Mouse (Mus musculus) adrenal gland, adult (tissue): Measurements from ENCODE around the gene Klhdc8b.

Source experiments
- DNase-seq, 2 experiments: peaks; one replicate each; pipeline ENCODE4 v3.0.0; 2022 to 2023; ENCODE audit warnings: low spot score in 1 of 2; ENCODE audit not compliant: inconsistent age in 2 of 2

Gene Klhdc8b

DNA sequence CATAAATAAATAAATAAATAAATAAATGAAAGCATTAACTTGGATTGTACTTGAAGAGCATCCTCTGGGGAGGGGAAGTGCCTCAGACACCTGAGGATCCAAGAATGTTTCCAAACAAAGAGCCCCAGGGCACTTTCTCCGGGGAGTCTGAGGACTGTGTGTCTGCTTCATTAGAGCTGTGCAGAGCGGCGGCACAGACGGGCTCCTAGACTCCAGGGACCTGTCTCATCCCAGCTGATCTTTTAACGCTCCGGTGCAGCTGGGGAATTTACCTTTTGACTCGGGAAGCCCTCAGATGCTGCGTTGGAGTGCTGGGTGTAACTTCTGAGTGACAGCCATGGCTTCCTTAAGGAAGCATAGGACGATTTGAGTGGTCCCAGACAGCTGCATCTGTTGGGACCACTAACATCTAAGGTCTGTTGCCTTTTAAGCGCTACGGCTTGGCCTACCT lies at the start of gene Klhdc8b:
Klhdc8b (minus strand) TSS at position 401 of the 451 bp plus-strand sequence.
- DNase-seq = no peak

DNA sequence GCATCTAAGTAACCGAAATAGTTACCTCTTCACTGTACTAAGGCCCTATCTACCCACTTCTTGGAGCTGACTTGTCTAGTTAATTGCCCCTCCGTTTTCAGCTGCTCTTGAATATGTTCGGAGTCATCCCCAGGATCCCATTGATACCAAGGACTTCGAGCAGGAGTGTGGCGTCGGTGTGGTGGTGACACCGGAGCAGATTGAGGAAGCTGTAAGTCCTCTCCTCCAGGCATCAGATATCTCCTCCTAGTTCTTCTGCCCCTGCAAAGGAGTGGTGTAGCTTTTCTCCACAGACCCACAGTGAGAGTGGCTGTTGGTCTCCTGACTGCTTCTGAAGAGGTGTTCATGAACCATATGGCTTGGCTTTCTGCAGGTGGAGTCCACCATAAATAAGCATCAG lies 47.4 kb upstream of the Klhdc8b start:
- DNase-seq = peak in 1 of 2 experiments; percentile 15

DNA sequence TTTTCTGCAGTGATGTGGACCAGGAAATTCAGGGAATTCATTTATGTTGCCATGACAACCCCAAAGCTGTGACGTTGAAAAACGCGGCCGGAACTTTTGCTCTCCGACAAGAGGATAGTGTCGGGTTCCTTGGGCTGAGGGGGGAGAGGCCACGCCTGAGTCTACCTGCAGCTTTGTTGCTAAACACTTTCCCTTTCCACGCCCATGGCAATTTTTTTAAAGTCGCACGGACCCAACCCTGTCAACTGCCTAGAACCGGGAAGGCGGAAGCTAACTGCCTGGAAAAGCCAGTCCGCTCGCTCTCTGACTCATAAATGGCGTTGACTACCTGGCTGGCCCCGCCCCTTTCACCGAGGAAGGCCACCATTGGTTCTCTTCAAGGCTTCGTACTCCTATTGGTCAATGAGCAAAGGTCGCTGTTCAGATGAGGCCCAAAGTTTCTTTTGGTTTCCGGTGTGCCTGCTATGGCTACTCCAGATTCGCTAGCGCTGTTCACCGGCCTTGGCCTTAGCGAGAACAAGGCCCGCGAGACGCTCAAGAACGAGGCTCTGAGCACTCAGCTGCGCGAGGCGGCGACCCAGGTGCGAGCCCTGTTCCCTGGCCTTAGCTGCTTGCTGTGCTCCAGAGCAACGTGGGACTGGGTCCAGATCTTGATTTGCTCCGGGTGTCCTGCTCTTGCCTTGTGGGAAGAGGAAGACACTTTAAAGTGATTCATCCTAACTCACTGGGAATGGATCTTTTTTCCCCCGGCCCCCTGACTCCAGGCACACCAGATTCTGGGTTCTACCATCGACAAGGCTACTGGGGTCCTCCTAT lies 46.4 kb upstream of the Klhdc8b start, which contains the start of gene Qars:
Qars (plus strand) TSS at position 88 of the 816 bp plus-strand sequence.
- peak; percentile 96 to 98 for DNase-seq

DNA sequence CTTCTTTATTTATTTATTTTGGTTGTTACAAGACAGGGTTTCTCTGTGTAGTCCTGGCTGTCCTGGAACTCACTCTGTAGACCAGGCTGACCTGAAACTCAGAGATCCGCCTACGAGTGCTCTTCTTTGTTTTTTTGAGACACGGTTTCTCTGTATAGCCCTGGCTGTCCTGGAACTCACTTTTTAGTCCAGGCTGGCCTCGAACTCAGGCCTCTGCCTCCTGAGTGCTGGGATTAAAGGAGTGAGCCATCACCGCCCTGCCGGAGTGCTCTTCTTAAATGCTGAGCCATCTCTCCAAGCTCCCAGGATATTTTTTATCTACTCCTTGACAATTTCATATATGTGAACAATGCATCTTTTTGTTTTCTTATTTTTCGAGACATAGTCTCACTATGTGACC lies 45.5 kb upstream of the Klhdc8b start:
- peak in 1 of 2 experiments; percentile 12 for DNase-seq

DNA sequence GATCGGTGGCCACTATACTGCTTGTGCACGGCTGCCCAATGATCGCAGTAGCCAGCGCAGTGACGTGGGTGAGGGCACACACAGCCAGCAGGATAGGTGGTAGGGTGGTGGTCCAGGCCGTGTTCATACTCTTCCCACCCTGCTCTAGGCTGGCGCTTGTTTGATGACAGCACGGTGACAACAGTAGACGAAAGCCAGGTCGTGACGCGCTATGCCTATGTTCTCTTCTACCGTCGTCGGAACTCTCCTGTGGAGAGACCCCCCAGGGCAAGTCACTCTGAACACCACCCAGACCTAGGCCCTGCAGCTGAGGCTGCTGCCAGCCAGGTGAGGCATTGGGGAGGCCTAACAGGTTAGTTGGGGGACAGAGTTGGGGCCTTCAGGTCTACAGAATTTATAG lies 38.6 kb upstream of the Klhdc8b start:
- no peak for DNase-seq

DNA sequence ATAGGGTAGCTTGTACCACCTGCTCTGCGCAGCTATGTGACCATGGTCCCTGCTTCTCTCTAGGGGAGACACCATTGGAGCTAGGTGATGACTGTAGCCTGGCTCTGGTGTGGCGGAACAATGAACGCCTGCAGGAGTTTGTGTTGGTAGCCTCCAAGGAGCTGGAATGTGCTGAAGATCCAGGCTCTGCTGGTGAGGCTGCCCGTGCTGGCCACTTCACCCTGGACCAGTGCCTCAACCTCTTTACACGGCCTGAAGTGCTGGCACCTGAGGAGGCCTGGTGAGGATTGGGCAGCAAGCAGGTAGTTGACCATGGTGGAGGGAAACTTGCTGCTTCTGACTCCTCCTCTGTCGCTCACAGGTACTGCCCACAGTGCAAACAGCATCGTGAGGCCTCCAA lies 37.9 kb upstream of the Klhdc8b start:
- no peak for DNase-seq

DNA sequence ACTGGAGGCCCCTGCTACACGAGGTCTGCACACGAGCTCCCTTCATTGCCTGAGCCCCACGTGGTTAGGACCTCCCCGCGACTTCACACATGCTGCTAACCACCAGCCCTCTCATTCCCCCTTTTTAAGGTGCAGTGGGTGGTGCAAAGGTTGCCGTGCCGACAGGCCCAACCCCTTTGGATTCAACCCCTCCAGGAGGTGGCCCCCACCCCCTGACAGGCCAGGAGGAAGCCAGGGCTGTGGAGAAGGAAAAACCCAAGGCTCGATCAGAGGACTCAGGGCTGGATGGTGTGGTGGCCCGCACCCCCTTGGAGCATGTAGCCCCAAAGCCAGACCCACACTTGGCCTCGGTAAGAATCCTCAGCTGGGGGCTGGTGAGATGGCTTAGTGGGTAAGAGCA lies 33.5 kb upstream of the Klhdc8b start:
- no peak for DNase-seq

DNA sequence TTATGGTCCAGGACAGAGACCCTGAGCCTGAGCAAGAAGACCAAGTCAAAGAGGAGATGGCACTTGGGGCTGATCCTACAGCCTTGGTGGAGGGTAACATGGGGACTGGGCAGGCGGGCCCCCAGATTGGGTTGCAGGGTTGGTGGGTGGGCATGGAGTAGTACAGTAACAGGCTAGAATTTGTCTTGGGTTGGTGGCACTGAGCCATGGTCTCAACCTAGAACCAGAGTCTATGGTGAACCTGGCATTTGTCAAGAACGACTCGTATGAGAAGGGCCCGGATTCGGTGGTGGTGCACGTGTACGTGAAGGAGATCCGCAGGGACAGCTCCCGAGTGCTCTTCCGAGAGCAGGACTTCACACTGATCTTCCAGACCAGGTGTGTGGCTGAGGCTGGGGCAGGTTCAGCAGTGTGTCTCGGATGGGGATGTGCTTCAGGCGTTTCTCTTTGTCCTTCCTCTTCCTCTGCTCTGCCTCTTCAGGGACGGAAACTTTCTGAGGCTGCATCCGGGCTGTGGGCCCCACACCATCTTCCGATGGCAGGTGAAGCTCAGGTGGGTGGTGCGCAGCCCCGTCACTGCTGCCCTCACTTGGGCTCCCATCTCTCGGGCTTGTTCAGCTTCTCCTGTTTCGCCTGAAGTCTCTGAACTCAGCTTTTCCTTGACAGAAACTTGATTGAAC lies 32.9 kb upstream of the Klhdc8b start:
- no peak for DNase-seq

DNA sequence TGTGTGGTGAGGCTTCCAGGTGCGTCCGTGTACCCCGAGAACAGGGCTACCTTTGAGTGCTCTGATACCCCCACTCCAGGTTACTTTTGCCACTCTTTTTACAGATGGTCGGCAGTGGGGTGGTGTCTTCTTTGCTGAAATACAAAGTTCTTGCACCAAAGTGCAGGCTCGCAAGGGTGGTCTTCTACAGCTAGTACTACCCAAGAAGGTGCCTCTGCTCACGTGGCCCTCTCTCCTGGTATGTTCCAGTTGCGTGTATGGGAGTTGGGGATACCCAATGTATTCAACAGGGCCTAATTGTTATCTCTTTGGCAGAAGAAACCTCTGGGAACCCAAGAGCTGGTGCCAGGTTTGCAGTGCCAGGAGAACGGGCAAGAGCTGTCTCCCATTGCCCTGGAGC lies 31.9 kb upstream of the Klhdc8b start:
- DNase-seq = no peak

DNA sequence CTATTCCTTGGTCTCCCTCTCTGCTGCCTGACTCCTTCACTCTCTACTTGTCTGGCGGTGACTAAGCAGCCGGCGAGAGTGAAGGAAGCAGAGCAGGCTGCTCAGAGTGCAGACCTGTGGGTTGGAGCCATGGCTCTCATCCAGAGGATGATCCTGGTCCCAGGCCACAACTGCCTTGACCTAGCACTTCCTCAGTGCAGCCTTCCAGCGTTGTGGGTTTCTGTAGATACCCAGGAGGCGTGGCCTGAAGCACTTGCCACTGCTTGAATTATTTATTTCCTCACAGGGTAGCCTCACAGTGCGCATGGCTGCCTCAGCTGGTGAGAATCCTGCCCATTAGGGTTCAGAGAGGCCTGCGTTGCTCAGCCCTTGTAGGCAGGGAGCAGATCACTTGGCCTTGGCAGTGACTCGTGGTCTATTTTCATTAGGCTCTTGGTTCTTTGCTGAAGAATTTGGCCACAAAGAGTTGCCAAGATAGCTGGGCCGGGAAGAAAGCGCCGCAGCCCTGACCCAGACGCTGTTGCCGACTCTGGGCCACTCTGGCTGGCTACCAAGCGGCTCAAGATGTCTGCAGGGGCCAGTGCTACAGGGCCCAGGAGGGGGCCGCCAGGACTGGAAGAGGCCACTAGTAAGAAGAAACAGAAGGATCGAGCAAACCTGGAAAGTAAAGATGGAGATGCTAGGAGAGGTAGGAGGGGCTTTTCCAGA lies 30.8 kb upstream of the Klhdc8b start:
- peak; percentile 93 to 95 for DNase-seq

DNA sequence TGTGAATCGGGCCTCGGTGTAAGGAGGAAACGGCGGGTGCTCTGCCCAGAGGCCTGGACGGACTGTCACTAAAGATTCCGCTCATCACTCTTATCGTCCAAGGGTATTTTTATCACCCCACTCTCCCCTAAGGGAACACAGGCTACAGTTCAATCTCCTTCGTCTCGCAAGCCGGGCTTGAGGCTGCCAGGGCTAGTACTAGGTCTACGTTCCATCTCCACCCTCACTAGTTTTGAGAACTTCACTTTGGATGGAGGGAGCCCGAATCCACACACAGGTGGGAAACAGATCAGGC lies 29.9 kb upstream of the Klhdc8b start:
- DNase-seq = no peak

DNA sequence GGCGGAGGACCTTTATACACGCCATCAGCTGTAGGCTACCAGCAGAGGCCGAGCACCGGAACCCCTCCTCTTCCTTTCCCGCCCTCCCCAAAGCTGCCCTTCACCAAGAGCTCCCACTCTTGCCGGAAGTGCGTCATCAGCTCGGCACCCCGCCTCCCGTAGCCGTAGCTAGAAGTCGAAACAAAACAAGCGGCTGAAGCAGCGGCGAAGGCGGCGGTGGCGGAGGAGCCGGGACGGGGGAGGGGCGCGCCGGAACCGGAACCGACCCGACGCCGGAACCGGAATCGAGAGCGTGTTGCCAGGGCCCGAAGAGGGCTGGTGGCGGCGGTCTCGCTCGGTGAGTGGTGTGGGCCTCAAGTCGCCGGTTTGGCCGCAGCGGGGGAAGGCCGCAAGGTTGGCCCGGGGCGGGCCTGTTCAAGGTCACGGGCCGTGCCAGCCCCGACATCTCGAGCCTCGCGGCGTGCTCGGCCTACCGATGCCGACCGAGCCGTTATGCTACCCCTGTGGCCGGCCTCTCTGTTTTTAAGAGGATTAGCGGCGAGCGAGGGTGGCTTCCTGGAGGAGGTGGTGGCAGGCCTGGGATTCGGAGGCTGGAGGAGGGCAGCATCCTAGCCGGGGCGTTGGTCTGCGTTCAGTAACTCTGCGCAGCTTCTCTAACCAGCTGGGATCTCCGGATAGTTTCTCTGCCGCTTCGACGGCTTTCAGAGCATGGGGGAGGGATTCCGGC lies 29.3 kb upstream of the Klhdc8b start, which contains the start of gene Usp19:
Usp19 (plus strand) TSS at position 44 of the 727 bp plus-strand sequence.
- DNase-seq = peak; percentile 97 to 98

DNA sequence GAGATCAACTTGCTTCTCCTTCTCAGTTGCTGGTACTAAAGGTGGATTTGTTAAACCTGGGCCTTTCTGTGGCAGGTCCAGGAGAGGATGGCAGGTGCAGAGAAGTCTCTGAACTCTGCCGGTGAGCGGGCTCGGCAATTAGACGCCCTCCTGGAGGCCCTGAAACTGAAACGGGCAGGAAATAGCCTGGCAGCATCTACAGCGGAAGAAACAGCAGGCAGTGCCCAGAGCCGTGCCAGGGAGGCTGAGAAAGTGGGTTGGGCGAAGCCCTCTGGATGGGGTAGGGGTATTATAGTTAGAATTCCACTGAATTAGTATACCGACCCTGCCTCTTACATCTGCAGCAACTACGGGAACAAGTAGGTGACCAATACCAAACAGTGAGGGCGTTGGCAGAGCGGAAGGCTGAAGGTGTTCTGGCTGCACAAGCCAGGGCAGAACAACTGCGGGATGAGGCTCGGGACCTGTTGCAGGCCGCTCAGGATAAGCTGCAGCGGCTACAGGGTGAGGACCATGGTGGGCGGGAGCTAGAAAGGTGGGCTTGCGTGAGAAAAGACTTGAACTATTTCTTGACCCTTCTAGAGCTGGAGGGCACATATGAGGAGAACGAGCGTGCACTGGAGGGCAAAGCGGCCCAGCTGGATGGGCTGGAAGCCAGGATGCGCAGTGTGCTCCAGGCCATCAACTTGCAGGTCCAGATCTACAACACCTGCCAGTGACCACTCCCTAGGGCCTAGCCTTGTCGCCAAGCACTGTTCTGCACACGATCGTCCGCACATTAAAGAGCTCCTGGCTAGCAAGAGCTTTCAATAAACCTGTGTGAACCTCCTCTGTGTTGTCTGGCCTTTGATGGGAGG lies 28.5 kb upstream of the Klhdc8b start:
- DNase-seq = peak in 1 of 2 experiments; percentile 63

DNA sequence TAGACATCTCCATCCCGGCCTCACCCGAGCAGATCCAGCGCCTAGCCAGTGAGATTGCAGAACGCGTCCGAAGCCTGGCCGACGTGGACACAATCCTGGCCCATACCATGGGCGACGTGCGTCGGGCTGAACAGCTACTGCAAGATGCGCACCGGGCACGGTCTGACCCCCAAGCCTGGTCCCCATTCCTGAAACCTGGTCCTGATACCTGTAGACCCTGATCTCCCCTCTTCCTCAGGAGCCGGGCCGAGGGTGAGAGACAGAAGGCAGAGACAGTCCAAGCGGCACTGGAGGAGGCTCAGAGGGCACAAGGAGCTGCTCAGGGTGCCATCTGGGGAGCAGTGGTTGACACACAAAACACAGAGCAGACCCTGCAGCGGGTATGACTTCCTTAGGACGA lies 27.8 kb upstream of the Klhdc8b start:
- peak in 1 of 2 experiments; percentile 39 for DNase-seq

DNA sequence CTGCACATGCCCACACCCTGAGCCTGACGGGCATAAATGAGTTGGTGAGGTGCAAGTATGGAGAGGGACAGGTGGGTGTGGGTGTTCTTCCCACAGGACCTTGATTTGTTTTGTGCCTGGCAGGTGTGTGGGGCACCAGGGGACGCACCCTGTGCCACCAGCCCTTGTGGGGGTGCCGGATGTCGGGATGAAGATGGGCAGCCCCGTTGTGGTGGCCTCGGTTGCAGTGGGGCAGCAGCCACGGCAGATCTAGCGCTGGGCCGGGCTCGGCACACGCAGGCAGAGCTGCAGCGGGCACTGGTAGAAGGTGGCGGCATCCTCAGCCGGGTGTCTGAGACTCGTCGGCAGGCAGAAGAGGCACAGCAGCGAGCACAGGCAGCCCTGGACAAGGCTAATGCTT lies 27.0 kb upstream of the Klhdc8b start:
- DNase-seq = peak in 1 of 2 experiments; percentile 30

DNA sequence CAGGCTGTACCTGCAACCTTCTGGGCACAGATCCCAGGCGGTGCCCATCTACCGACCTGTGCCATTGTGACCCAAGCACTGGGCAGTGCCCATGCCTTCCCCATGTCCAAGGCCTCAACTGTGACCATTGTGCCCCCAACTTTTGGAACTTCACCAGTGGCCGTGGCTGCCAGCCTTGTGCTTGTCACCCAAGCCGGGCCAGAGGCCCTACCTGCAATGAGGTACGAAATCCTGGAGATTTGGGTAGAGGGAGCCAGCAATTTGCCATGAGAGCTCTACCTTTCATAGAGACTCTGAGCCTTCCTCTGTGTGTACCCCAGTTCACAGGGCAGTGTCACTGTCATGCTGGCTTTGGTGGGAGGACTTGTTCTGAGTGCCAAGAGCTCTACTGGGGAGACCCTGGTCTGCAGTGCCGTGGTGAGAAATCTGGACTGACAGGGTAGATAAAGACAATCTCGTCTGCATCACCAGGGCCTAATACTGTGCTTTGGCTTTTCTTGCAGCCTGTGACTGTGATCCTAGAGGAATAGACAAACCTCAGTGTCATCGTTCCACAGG lies 25.7 kb upstream of the Klhdc8b start:
- DNase-seq = no peak

DNA sequence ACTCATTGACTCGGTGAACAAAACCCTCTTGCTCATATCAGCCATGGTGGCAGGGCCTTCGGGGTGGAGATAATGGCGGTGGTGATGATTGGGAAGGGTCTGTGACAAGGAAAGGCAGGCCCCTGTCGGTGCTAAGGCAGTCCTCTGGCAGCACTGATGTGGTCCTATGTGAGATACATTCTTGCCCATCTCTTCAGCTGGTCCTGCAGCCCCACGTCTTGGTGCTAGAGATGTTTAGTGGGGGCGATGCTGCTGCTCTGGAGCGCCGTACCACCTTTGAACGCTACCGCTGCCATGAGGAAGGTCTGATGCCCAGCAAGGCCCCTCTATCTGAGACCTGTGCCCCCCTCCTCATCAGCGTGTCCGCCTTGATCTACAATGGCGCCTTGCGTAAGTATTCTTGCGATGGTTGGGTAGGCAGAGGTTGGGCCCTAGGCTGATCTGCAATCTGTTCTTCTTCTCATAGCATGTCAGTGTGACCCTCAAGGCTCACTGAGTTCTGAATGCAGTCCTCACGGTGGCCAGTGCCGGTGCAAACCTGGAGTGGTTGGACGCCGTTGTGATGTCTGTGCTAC lies 24.0 kb upstream of the Klhdc8b start:
- DNase-seq = no peak

DNA sequence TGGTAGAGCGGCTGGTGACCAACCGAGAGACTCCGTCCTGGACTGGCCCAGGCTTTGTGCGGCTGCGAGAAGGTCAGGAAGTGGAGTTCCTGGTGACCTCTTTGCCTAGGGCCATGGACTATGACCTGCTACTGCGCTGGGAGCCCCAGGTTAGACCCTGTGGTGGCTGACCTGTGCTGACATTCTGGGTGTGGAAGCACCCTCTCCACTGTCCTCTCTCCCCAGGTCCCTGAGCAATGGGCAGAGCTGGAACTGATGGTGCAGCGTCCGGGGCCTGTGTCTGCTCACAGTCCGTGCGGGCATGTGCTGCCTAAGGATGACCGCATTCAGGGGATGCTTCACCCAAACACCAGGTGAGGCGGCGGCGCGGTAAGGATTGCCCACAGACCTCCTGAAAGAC lies 22.6 kb upstream of the Klhdc8b start:
- no peak for DNase-seq

DNA sequence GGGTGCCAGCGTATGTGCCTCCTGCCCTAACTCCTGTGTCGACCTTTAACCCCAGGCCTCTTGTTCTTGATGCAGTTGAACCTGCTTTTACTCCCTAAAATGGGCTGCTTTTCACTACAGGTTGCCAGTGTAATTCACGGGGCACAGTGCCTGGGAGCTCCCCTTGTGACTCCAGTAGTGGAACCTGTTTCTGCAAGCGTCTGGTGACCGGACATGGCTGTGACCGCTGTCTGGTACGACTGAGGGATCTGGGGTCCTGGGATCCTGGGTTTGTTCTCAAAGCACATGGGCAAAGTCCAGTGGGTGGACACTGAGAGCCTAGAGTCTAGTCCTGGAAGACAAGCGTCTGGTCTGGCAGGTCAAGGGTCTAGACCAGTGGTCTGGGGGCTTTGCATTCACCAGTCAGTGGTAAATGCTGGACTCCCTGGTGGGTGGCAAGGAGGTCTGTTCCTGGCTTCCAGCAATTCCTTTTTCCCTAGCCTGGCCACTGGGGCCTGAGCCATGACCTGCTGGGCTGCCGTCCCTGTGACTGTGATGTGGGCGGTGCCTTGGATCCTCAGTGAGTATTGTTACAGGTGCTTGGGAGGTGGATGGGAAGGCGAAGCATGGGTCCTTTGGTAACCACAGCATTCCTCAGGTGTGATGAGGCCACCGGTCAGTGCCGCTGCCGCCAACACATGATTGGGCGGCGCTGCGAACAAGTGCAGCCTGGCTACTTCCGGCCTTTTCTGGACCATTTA lies 21.8 kb upstream of the Klhdc8b start:
- DNase-seq = no peak
